Mouse (Mus musculus) CD8-positive naive resting alpha-beta T cell, adult 2 months (primary cell): Measurements from ENCODE around the gene Mob1b.

Experiments used
- DNase-seq, 2 experiments: peaks; one replicate each; pipeline ENCODE4 v3.0.0; 2022; ENCODE audit warnings: low read depth in 2 of 2, low spot score in 2 of 2

Mob1b gene

GRCm38 (mm10) chr5:88720116-88721002 is at the start of gene Mob1b:
Gene Mob1b (plus strand): TSS chr5:88720855.
- DNase-seq: peak; percentile 88 to 90

- DNase-seq: no peak
Measured at GRCm38 (mm10) chr5:88674703-88675442, 45.8 kb upstream of the Mob1b start.

GRCm38 (mm10) chr5:88675443-88676387 is 44.9 kb upstream of the Mob1b start, which contains the start of gene Grsf1:
Gene Grsf1 (minus strand): TSS chr5:88676171.
- peak; percentile 73 to 81 for DNase-seq

- no peak for DNase-seq
Measured at GRCm38 (mm10) chr5:88678929-88679328, 41.7 kb upstream of the Mob1b start.

- no peak for DNase-seq
Measured at GRCm38 (mm10) chr5:88679341-88679740, 41.3 kb upstream of the Mob1b start.

- no peak for DNase-seq
Measured at GRCm38 (mm10) chr5:88680567-88680966, 40.1 kb upstream of the Mob1b start.

GRCm38 (mm10) chr5:88683706-88684105 is 36.9 kb upstream of the Mob1b start:
- DNase-seq: no peak

- no peak for DNase-seq
Measured at GRCm38 (mm10) chr5:88684226-88684625, 36.4 kb upstream of the Mob1b start.

GRCm38 (mm10) chr5:88685306-88685705 is 35.3 kb upstream of the Mob1b start:
- DNase-seq: no peak

GRCm38 (mm10) chr5:88685745-88686299 is 34.8 kb upstream of the Mob1b start:
- no peak for DNase-seq

- DNase-seq: no peak
Measured at GRCm38 (mm10) chr5:88687996-88688406, 32.7 kb upstream of the Mob1b start.

GRCm38 (mm10) chr5:88688583-88689187 is 32.0 kb upstream of the Mob1b start:
- DNase-seq: no peak

- no peak for DNase-seq
Measured at GRCm38 (mm10) chr5:88689279-88689938, 31.2 kb upstream of the Mob1b start.

GRCm38 (mm10) chr5:88690681-88691505 is 29.8 kb upstream of the Mob1b start:
- DNase-seq: no peak

- no peak for DNase-seq
Measured at GRCm38 (mm10) chr5:88691506-88692095, 29.1 kb upstream of the Mob1b start.

GRCm38 (mm10) chr5:88692586-88692985 is 28.1 kb upstream of the Mob1b start:
- no peak for DNase-seq

- no peak for DNase-seq
Measured at GRCm38 (mm10) chr5:88693057-88693456, 27.6 kb upstream of the Mob1b start.

- DNase-seq: no peak
Measured at GRCm38 (mm10) chr5:88697291-88697690, 23.4 kb upstream of the Mob1b start.
